Mouse (Mus musculus): ENCODE data around the gene Glis3.

GRCm38 (mm10) chr19:28211630-28212029, 468.2 kb downstream of the Glis3 start:
- no peak for TF ChIP-seq POLR2A (IDR thresholded peaks at IDR 0.05; ENCODE audit: control insufficient read depth, low read depth, low read length)
- no peak for TF ChIP-seq CTCF (IDR thresholded peaks at IDR 0.05; ENCODE audit: control insufficient read depth, insufficient read depth, insufficient replicate concordance, low read depth, low read length)
